Mouse (Mus musculus): ENCODE measurements at regions not wholly inside any gene's neighbourhood (a gene's known extent, or its start where the extent isn't known, plus 50 kb on each side); places are given as distances from the start of the nearest gene placed in this dataset.
"Not testable (repeated sequence)": the region's sequence is repeated elsewhere in the genome, so short reads cannot be mapped to it uniquely, and the experiment has no call there.

- DNase-seq (ENCODE audit: low spot score): no peak
These were observed 67.5 kb upstream of the Atxn1 start for GRCm38 (mm10) chr13:46032281-46032680.

GRCm38 (mm10) chr13:46026018-46026417 is 61.2 kb upstream of the Atxn1 start:
- no peak for DNase-seq (ENCODE audit: low spot score)

- no peak for DNase-seq (ENCODE audit: low spot score)
These were observed 58.8 kb upstream of the Atxn1 start for GRCm38 (mm10) chr13:46023630-46024041.

- DNase-seq (ENCODE audit: low spot score): no peak
These were observed 58.4 kb upstream of the Atxn1 start for GRCm38 (mm10) chr13:46023187-46023586.

GRCm38 (mm10) chr13:46020945-46021835 is 56.4 kb upstream of the Atxn1 start:
- no peak for DNase-seq (ENCODE audit: low spot score)

- no peak for DNase-seq (ENCODE audit: low spot score)
These were observed 54.8 kb upstream of the Atxn1 start for GRCm38 (mm10) chr13:46019431-46020166.

- no peak for DNase-seq (ENCODE audit: low spot score)
These were observed 54.2 kb upstream of the Atxn1 start for GRCm38 (mm10) chr13:46018903-46019430.

- no peak for DNase-seq (ENCODE audit: low spot score)
These were observed 52.9 kb upstream of the Atxn1 start for GRCm38 (mm10) chr13:46017742-46018141.

- not testable (repeated sequence) for DNase-seq (ENCODE audit: low spot score)
These were observed 52.2 kb upstream of the Atxn1 start for GRCm38 (mm10) chr13:46017011-46017410.

- no peak for DNase-seq (ENCODE audit: low spot score)
These were observed 50.4 kb upstream of the Atxn1 start for GRCm38 (mm10) chr13:46015231-46015630.

- no peak for DNase-seq (ENCODE audit: low spot score)
These were observed 49.8 kb upstream of the Atxn1 start for GRCm38 (mm10) chr13:46014637-46015036.
